Mouse (Mus musculus): Measurements from ENCODE around the gene Fstl3.

The Fstl3 gene

GRCm38 (mm10) chr10:79783920-79784800 is 7.1 kb downstream of the Fstl3 start:
- DNase-seq (ENCODE audit: low spot score in 2 of 2): no peak

DNA sequence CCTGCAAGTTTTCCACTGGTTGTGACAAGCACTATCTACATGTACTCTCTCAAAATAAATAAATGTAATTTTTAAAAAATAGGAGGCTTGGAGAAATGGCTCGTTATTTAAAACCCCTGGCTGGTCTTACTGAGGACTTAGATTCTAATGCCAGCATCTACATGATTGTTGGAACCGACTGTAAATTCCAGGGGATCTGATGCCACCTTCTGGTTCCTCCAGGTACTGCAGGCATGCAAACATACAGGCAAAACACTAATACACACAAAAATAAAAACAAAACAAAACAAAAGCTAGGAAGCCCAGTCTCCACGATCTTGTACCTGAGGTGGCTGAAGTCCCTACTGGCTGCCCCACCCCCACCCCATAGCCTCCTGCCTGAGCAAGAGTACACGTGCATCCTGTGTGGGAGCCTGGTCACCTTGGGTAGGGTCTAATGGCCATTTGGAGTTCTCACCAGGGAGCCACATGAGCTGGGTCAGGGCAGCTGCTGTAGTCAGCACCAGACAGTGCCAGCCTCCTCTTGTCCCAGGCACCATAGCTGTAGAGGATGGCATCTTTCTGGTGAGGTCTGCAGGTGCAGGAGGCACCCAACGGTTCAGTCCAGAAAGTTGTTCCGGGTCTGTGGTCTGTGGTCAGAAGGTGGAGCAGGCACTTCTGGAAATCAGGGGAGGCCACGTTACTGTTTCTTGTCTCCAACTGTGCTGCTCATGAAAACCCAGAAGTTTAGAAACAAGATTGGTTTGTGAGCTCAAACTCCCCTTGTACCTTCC is 11.5 kb downstream of the Fstl3 start:
- peak in 1 of 2 experiments; percentile 73 for DNase-seq (ENCODE audit: low spot score in 2 of 2)

DNA sequence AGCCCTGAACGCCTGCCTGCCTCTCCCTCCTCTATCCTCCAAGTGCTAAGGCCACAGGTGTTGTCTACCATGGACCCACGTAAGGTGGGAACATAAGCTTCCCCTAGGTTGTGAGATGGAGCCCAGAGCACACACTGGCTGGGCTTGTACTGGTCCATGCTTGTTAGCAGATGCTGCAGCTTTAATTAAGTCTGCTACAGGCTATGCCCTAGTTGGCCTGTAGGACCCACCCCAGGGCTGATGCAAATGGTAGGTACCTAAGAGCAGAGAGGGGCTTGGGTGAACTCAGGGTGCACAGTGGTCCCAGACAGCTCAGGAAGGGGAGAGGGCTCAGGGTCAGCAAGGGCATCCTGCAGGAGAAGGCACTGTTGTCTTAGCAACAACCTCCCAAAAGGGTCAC is 12.5 kb downstream of the Fstl3 start:
- no peak for DNase-seq (ENCODE audit: low spot score in 2 of 2)

- DNase-seq (ENCODE audit: low spot score in 2 of 2): no peak
These were observed 13.8 kb downstream of the Fstl3 start, which contains the start of gene Prss57 for GRCm38 (mm10) chr10:79790861-79791260. Prss57 (minus strand) TSS chr10:79790961.

GRCm38 (mm10) chr10:79792339-79793040 is 15.4 kb downstream of the Fstl3 start:
- DNase-seq (ENCODE audit: low spot score in 2 of 2): no peak

GRCm38 (mm10) chr10:79793051-79793737 is 16.1 kb downstream of the Fstl3 start, which contains the start of gene Palm:
Palm (plus strand) TSS chr10:79793572.
- DNase-seq (ENCODE audit: low spot score in 2 of 2): peak; percentile 64 to 71

GRCm38 (mm10) chr10:79793738-79794490 is 16.8 kb downstream of the Fstl3 start:
- no peak for DNase-seq (ENCODE audit: low spot score in 2 of 2)

DNA sequence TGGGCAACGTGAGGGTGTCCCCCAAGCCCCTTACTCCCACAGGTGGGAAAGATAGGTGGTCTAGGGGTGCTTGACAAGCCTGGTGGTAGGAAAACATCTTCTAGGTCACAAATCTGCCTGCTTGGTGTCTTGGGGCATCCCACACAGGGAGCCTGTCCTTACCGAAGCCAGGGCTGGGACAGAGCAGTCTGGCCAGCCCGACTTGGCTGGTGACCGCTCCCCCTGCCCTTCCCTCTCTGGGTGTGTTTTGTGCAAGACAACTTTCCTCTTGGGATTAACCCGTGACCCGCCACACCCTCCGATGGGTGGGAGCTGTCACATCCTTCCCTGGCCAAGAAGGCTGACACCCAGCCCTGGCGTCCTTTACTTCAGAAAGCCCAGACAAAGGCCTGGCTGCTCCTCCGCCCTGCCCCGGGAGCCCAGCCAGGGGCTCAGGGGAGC is 17.4 kb downstream of the Fstl3 start:
- DNase-seq (ENCODE audit: low spot score in 2 of 2): peak; percentile 73 to 88

GRCm38 (mm10) chr10:79795905-79796304 is 18.8 kb downstream of the Fstl3 start:
- DNase-seq (ENCODE audit: low spot score in 2 of 2): no peak

DNA sequence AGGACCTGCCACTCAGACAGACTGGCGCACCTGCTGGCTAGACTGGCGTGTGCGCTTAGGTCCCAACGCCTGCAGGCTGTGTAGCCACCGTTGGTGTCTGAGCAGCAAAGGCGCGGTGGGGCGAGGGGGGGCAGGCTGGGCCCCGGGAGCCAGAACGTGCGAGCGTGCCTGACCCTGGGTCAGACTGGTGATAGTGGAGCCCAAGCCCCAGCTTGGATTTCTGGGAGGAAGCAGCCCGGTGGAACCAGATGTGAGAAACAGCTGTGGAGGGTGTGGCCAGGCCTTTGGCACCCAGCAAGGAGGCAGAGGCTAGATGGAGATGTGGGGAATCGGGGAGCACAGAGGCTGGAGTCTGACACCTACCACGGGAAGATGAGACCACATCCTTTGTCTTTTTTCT is 20.3 kb downstream of the Fstl3 start:
- no peak for DNase-seq (ENCODE audit: low spot score in 2 of 2)

- DNase-seq (ENCODE audit: low spot score in 2 of 2): no peak
These were observed 21.3 kb downstream of the Fstl3 start for GRCm38 (mm10) chr10:79798289-79798928.

GRCm38 (mm10) chr10:79800508-79800907 is 23.4 kb downstream of the Fstl3 start:
- DNase-seq (ENCODE audit: low spot score in 2 of 2): no peak

DNA sequence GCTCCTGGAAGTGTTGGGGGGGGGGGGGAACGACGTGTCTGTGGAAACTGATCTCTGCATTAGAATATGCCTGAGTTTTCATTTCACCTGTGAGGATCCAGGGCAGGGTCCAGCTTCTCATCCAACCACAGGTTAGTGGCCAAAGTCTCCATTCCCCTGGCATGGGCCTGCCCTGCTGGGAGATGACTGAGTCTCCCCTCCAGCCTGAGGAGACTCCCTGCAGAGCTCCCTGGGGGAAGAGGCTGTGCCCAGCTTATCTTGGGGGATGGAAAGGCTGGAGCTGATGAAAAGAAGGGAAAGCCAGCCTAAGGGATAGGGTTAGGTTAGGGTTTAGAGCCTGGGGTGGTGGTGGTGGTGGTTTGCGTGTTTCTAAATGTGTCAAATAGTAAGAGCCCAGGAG is 24.8 kb downstream of the Fstl3 start:
- DNase-seq (ENCODE audit: low spot score in 2 of 2): no peak

DNA sequence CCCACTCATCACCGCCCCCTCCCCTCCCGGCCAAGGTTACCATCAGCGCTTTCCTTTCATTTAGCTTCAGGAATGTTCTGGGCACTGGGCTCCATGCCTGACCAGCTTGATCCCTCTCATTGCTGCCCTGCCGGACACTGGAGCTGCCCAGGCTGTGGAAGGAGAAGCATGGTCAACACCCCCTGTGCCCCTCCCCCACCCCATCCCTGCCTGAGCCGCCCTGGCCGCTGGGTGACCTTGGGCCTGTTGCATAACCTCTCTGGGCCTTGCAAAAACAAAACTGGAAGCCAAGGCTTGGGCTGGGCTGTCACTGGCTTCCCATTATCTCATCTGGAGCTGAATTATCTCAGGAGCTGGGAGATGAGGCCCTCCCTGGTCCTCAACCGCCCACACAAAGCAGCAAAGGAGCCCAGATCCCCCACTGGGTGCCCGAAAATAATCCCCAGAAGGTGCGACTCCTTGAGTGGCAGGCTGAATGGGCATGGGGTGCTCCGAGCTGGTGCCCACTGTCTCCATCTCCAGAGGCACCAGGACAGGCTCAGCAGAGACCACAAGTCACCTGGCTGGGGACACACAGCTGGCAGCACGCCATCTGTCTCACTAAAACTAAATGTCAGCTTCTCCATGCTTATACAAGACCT is 25.4 kb downstream of the Fstl3 start:
- peak in 1 of 2 experiments; percentile 77 for DNase-seq (ENCODE audit: low spot score in 2 of 2)

- no peak for DNase-seq (ENCODE audit: low spot score in 2 of 2)
These were observed 26.7 kb downstream of the Fstl3 start for GRCm38 (mm10) chr10:79803716-79804323.

- peak in 1 of 2 experiments; percentile 55 for DNase-seq (ENCODE audit: low spot score in 2 of 2)
These were observed 28.6 kb downstream of the Fstl3 start for GRCm38 (mm10) chr10:79805636-79806035.

DNA sequence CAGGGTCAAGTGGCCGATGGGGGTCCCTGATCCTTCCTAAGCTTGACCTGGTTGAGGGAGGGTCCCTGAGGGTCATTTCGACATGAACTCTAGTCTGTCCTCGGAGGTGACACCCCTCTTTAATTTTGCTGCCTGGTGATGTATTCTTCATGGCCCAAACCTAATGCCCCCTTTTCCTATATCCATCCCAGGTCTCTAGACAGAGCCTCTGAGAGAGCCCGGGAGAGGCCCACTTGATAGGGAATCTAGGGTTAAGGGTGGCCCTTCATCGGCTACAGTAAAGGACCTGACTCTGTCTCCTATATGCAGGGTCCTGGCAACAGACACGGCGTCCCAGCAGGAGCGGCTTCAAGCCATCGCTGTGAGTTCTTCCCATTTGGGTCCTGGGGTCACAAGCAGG is 29.3 kb downstream of the Fstl3 start:
- no peak for DNase-seq (ENCODE audit: low spot score in 2 of 2)

- DNase-seq (ENCODE audit: low spot score in 2 of 2): no peak
These were observed 29.9 kb downstream of the Fstl3 start for GRCm38 (mm10) chr10:79806972-79807371.

GRCm38 (mm10) chr10:79807826-79808225 is 30.8 kb downstream of the Fstl3 start:
- DNase-seq (ENCODE audit: low spot score in 2 of 2): no peak

Measured in urinary bladder, postnatal 36 days (tissue).